Mouse (Mus musculus) thymus, postnatal 14 days (tissue): Measurements from ENCODE around the gene Cyp27b1.

Experiments used
- DNase-seq: peaks from one replicate; pipeline ENCODE4 v3.0.0; 2021

The Cyp27b1 gene

GRCm38 (mm10) chr10:127092742-127093141 is 44.7 kb downstream of the Cyp27b1 start:
- no peak for DNase-seq

- no peak for DNase-seq
Observed at GRCm38 (mm10) chr10:127094382-127094802, 46.3 kb downstream of the Cyp27b1 start.

- no peak for DNase-seq
Observed at GRCm38 (mm10) chr10:127098514-127098913, 50.5 kb downstream of the Cyp27b1 start.

GRCm38 (mm10) chr10:127099191-127099590 is 51.1 kb downstream of the Cyp27b1 start:
- DNase-seq = no peak

- no peak for DNase-seq
Observed at GRCm38 (mm10) chr10:127099868-127100267, 51.8 kb downstream of the Cyp27b1 start.

- no peak for DNase-seq
Observed at GRCm38 (mm10) chr10:127100414-127100813, 52.4 kb downstream of the Cyp27b1 start.

GRCm38 (mm10) chr10:127101151-127101550 is 53.1 kb downstream of the Cyp27b1 start:
- DNase-seq = no peak
